Mouse (Mus musculus) mesoderm, embryonic 11.5 days (tissue): ENCODE measurements around the gene Hic1.
A peak's percentile ranks its signal among the peaks of the same experiment; 100 is the strongest.
"Not testable (repeated sequence)": the region's sequence is repeated elsewhere in the genome, so short reads cannot be mapped to it uniquely, and the experiment has no call there.

Experiments
- DNase-seq: peaks from one replicate; pipeline ENCODE4 v3.0.0-alpha.2; 2012; ENCODE audit warnings: low read depth, low spot score

Gene Hic1

GRCm38 (mm10) chr11:75192336-75193214 lies 23.3 kb upstream of the Hic1 start:
- peak; percentile 79 for DNase-seq

GRCm38 (mm10) chr11:75191841-75192240 lies 22.5 kb upstream of the Hic1 start:
- no peak for DNase-seq

DNA sequence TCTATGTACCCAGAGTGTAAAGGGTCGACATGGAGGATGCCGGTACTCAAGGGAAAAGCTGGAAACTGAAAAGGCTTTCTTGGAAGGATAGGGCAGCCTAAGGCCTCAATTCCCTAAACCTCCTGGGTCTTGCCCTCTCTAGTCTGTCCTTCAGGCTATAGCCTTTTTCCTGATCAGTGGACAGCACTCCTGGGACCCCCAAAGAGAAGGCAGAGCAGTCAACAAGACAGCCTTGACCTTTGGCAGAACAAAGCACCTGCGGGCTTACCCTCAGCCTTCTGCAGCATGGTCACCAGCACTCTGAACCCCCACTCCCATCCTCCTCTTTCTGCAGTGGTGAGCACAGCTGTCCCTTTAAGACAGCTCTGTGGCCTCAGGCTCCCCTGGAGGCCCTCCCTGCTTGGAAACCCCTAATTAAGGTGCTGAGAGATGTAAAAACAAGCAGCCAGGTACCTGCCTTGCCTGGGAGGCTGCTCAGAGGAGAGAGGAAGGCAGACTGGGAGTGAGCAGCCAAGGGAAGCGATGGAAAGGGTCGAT lies 21.7 kb upstream of the Hic1 start, which contains the start of gene Dph1:
Gene Dph1 (minus strand): TSS at position 337 of the 537 bp plus-strand sequence.
- no peak for DNase-seq

DNA sequence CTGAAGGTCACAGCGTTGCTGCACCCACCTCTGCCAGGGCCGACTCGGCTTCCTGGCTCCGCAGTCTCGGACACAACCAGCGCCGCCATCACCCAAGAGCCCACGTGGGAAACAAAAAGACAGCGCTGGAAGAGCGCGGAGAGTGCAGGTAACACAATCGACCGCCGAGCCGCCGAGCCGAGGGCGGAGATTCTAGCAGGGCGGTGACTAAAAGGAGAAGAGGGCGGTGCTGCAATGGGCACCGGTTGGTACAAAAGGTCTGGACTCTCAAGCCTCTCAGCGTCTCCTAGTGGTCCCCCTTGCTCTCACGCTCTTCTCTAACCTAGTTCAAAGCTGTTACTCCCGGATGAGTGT lies 21.0 kb upstream of the Hic1 start:
- peak; percentile 89 for DNase-seq

- DNase-seq, result no peak
Measured at GRCm38 (mm10) chr11:75189713-75190370, 20.5 kb upstream of the Hic1 start.

GRCm38 (mm10) chr11:75184986-75185385 lies 15.7 kb upstream of the Hic1 start:
- DNase-seq, result no peak

- no peak for DNase-seq
Measured at GRCm38 (mm10) chr11:75184573-75184972, 15.3 kb upstream of the Hic1 start.

GRCm38 (mm10) chr11:75183917-75184570 lies 14.7 kb upstream of the Hic1 start:
- DNase-seq, result no peak

- DNase-seq, result peak; percentile 92
Measured at GRCm38 (mm10) chr11:75178672-75179208, 9.4 kb upstream of the Hic1 start, which contains the start of gene Ovca2. Gene Ovca2 (minus strand): TSS chr11:75178835.

GRCm38 (mm10) chr11:75178011-75178410 lies 8.7 kb upstream of the Hic1 start:
- no peak for DNase-seq

- not testable (repeated sequence) for DNase-seq
Measured at GRCm38 (mm10) chr11:75174574-75174973, 5.3 kb upstream of the Hic1 start.

- DNase-seq, result no peak
Measured at GRCm38 (mm10) chr11:75173799-75174165, 4.5 kb upstream of the Hic1 start.

GRCm38 (mm10) chr11:75173095-75173798 lies 3.9 kb upstream of the Hic1 start:
- DNase-seq, result peak; percentile 91

- peak; percentile 38 for DNase-seq
Measured at GRCm38 (mm10) chr11:75172151-75173094, 3.1 kb upstream of the Hic1 start.

DNA sequence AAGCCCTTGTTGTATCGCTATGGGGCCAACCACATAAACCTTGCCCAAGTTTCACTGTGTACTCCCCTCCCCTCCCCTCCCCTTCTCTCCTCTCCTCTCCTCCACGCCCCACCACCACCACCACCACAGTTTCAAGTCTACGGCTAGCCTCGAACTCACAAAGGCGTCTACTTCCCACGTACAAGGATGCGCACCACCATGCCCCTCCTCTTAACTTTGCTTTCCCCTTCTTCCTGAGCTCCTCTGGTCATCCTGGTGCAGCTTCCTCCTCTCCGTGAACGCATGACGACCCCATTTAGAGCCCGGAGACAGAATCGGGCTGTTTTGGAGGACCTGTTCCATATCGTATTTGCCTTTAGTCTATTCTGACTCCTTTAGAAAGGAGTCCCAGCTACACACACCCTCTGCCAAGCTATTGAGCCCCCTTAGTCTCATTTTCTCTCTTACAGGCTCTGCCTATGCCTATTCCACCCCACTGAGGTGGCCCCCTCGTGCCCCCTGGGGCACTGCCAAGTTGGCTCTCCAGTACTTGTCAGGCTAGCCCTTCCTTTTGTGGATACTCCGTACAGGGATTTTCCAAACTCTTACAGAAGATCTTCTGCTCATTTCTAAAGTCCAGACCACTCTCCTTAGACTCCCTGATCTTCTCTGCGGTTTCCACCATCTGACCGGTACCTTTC lies 2.0 kb upstream of the Hic1 start:
- DNase-seq, result no peak

- DNase-seq, result peak; percentile 91
Measured at GRCm38 (mm10) chr11:75170136-75170751, 925 bp upstream of the Hic1 start.

- peak; percentile 86 for DNase-seq
Measured at GRCm38 (mm10) chr11:75168590-75169361, 543 bp downstream of the Hic1 start.
